Mouse (Mus musculus): ENCODE data around the gene Pga5. TPM values are rescaled to one million over a fixed set of nuclear protein-coding genes. Genes with fewer than 3 reads are reported as not detected.

The Pga5 gene
- polyA plus RNA-seq, 1 experiment from 2014 or later: not detected

DNA sequence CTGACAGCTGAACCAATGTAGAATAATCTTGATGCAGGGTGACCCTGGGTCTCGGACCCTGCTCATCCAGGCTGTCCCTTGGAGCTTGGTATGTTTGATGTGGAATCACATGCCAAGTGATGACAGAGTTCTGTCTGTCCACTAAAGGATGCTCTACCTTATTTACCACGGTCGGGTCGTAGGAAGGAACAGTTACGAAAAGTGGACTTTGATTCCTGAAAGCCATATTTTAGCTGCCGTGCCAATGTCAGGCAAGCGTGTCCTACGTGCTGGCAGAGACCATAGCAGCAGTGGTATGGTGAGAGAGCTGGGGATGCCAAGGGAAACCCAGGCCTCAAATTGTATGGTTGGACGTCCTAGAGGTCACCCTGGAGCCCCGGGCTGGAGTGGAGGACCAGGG is 35.7 kb upstream of the Pga5 start:
- H3K27me3 ChIP-seq (replicated peaks): no peaks in the 10 kb centered on the region
- 95% methylated on average over 10 of the region's 10 CpGs for WGBS
- no peak overlapping the region for H3K27ac ChIP-seq
- H3K4me3 ChIP-seq: no peak overlapping the region
- ATAC-seq (replicated peaks): no peak
- peaks cover 30% of the 10 kb centered on the region for H3K36me3 ChIP-seq (replicated peaks)
- H3K4me1 ChIP-seq: peaks cover 20% of the 10 kb centered on the region
- no peaks in the 10 kb centered on the region for H3K9me3 ChIP-seq
- no peak overlapping the region for H3K9ac ChIP-seq
- no peak overlapping the region for H3K4me2 ChIP-seq

DNA sequence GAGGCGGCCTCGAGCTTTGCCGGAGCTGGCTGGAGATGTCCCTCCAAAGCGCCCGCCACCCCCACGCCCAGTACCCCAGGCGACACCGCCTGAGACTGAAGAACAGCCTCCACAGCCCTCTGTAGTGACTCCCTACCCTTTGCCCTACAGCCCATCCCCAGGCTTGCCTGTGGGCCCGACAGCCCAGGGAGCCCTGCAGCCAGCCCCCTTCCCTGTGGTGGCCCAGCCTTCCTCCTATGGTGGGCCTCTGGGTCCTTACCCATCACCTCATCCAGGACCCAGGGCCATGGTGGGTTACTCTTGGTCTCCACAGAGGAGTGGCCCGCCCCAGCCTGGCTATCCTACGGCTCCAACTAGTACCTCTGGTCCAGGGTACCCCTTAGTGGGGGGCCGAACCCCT is 34.8 kb upstream of the Pga5 start:
- Histone ChIP-seq H3K27me3 (replicated peaks) (no peaks in the 10 kb centered on the region), H3K4me3 (no peak overlapping the region), H3K9ac (no peak overlapping the region), H3K4me1 (peaks cover 20% of the 10 kb centered on the region), H3K4me2 (no peak overlapping the region), H3K9me3 (no peaks in the 10 kb centered on the region), H3K36me3 (replicated peaks) (peaks cover 30% of the 10 kb centered on the region), H3K27ac (no peak overlapping the region)
- no peak for ATAC-seq (replicated peaks)
- WGBS: 99% methylated on average over 12 of the region's 12 CpGs

GRCm38 (mm10) chr19:10712194-10712593 is 34.3 kb upstream of the Pga5 start:
- H3K4me1 ChIP-seq: peaks cover 20% of the 10 kb centered on the region

GRCm38 (mm10) chr19:10710751-10711150 is 32.9 kb upstream of the Pga5 start:
- H3K9ac ChIP-seq: no peak overlapping the region; the same call in 1 of the 2 replicates
- H3K27me3 ChIP-seq (replicated peaks): no peaks in the 10 kb centered on the region
- 90% methylated on average over 4 of the region's 4 CpGs for WGBS
- ATAC-seq (replicated peaks): no peak
- H3K27ac ChIP-seq: peak overlapping the region; percentile 80; the same call in 1 of the 2 replicates
- H3K4me1 ChIP-seq: peaks cover 20% of the 10 kb centered on the region
- H3K9me3 ChIP-seq: no peaks in the 10 kb centered on the region
- peaks cover 30% of the 10 kb centered on the region for H3K36me3 ChIP-seq (replicated peaks)
- no peak overlapping the region for H3K4me2 ChIP-seq
- no peak overlapping the region for H3K4me3 ChIP-seq

More at GRCm38 (mm10) chr19:10712194-10712593, 34.3 kb upstream of the Pga5 start:
- 93% methylated on average over 7 of the region's 7 CpGs for WGBS
- Histone ChIP-seq H3K4me2 (no peak overlapping the region), H3K36me3 (replicated peaks) (peaks cover 30% of the 10 kb centered on the region), H3K27me3 (replicated peaks) (no peaks in the 10 kb centered on the region), H3K4me3 (no peak overlapping the region), H3K27ac (no peak overlapping the region), H3K9me3 (no peaks in the 10 kb centered on the region), H3K9ac (no peak overlapping the region)
- ATAC-seq (replicated peaks): no peak

GRCm38 (mm10) chr19:10710088-10710511 is 32.2 kb upstream of the Pga5 start:
- Histone ChIP-seq H3K27me3 (replicated peaks) (no peaks in the 10 kb centered on the region), H3K4me1 (peaks cover 24% of the 10 kb centered on the region), H3K4me2 (no peak overlapping the region), H3K36me3 (replicated peaks) (peaks cover 30% of the 10 kb centered on the region), H3K9me3 (no peaks in the 10 kb centered on the region), H3K9ac (no peak overlapping the region), H3K4me3 (no peak overlapping the region), H3K27ac (peak overlapping the region; percentile 80)
- ATAC-seq (replicated peaks): peak; percentile 38; the same call in 1 of the 2 replicates
- 62% methylated on average over 9 of the region's 9 CpGs for WGBS

GRCm38 (mm10) chr19:10709360-10710087 is 31.7 kb upstream of the Pga5 start:
- WGBS: 14% methylated on average over 8 of the region's 8 CpGs
- Histone ChIP-seq H3K27me3 (replicated peaks) (no peaks in the 10 kb centered on the region), H3K9ac (peak overlapping the region; percentile 12; the same call in 1 of the 2 replicates), H3K36me3 (replicated peaks) (peaks cover 30% of the 10 kb centered on the region), H3K27ac (peak overlapping the region; percentile 80), H3K4me3 (no peak overlapping the region), H3K4me1 (peaks cover 27% of the 10 kb centered on the region), H3K9me3 (no peaks in the 10 kb centered on the region), H3K4me2 (no peak overlapping the region)
- ATAC-seq (replicated peaks): peak; percentile 76

DNA sequence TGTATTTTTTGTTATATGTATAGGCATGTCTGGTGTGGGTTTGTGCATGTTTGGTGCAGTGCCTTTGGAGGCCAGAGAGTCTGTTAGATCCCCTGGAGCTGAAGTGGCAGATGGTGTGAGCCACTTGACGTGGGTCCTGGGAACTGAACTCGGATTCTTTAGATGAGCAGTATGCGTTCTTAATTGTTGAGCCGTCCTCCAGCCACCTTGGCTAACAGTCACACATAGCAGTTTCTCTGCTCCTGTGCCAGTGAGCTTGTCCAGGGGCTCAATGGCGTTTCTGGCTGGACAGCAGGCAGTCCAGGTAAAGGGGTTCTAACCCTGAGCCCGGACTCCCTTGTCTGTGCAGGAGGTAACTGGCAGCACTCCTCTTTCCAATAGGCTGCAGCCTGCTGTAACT is 31.0 kb upstream of the Pga5 start:
- Histone ChIP-seq H3K9me3 (no peaks in the 10 kb centered on the region), H3K4me3 (no peak overlapping the region), H3K4me1 (peaks cover 27% of the 10 kb centered on the region), H3K36me3 (replicated peaks) (peaks cover 30% of the 10 kb centered on the region), H3K4me2 (no peak overlapping the region), H3K27ac (peak overlapping the region; percentile 80; the same call in 1 of the 2 replicates), H3K27me3 (replicated peaks) (no peaks in the 10 kb centered on the region), H3K9ac (peak overlapping the region; percentile 12; the same call in 1 of the 2 replicates)
- ATAC-seq (replicated peaks): no peak
- WGBS: 53% methylated on average over 6 of the region's 6 CpGs

DNA sequence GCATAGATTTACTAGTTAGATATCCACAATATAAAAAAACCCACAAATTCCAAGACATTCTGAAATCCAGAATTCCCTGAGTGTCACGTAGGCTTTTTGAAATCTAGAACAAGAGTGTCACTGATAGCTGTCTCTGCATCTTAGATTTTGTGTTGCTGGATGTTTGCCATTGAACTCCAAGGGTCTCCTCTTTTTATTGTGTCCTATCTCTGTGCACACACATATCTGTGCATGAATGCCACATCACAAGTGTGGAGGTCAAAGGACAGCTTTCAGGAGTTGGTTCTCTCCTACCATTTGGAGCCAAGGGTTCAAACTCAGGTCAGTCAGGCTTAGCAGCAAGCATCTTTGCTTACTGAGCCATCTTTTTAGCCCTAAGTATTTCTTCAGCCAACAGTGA is 30.0 kb upstream of the Pga5 start:
- peaks cover 27% of the 10 kb centered on the region for H3K4me1 ChIP-seq
- H3K27ac ChIP-seq: no peak overlapping the region
- H3K9ac ChIP-seq: no peak overlapping the region
- WGBS: 88% methylated on average over 1 of the region's 1 CpGs
- peaks cover 22% of the 10 kb centered on the region for H3K36me3 ChIP-seq (replicated peaks)
- H3K9me3 ChIP-seq: no peaks in the 10 kb centered on the region
- no peaks in the 10 kb centered on the region for H3K27me3 ChIP-seq (replicated peaks)
- no peak overlapping the region for H3K4me3 ChIP-seq
- no peak for ATAC-seq (replicated peaks)
- H3K4me2 ChIP-seq: no peak overlapping the region

DNA sequence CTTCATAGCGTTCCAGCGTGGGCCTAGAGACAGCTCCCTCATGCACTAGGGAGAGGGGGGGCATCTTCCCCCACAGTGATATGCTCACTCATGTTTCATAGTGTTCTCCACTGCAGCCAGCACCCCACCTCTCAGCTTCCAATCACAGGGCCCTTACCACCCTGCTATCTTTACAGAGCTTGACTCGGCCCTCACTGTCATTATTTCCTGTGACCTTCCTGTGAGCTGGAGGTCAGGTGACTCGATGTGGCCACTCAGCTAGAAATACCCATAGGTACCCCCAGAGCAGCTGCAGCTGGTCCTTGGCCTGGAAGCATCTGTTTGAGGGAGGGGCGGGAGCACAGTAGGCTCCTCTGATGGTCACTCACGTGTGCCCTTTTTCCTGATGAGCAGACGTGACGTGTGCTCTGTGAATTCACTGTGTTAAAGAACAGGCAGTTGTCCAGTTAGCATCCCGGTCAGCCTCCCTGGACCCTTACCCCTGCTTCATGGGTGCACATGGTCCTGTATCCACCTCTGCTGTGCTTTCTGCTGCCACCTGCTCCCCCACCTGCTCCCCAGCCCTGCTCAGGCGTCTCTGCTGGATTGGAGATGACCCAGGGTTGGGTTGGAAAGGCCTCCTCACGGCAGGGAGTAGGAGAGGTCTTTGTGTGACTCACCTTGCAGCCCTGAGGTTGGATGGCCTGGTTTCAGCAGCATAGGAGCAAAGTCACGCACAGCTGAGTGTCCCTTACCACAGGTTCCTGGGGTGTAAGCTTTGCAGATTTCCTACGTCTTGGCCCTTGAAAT is 29.4 kb upstream of the Pga5 start:
- H3K36me3 ChIP-seq (replicated peaks): peaks cover 16% of the 10 kb centered on the region
- H3K4me1 ChIP-seq: peaks cover 27% of the 10 kb centered on the region
- H3K9me3 ChIP-seq: no peaks in the 10 kb centered on the region
- no peaks in the 10 kb centered on the region for H3K27me3 ChIP-seq (replicated peaks)
- H3K9ac ChIP-seq: no peak overlapping the region
- no peak overlapping the region for H3K4me2 ChIP-seq
- 80% methylated on average over 13 of the region's 13 CpGs for WGBS
- ATAC-seq (replicated peaks): no peak
- no peak overlapping the region for H3K4me3 ChIP-seq
- H3K27ac ChIP-seq: no peak overlapping the region

DNA sequence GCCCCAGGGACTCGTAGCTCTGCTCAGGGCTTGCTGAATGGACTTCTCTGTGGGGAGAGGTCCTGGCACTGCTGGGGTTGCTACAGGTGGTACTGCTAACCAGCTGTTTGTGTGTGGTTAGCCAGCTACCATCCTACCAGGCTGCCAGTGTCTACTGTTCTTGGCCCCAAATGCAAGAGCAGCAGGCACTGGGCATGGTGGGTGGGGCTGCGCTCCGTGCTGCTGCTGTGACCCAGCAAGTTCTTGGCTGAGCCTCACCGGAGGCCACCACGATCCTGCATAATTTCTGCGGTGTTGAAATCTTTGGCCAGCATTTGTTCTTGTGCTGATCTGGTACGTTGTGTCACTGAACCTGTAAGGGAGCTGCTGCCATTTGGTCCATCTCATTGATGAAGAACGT is 25.6 kb upstream of the Pga5 start:
- Histone ChIP-seq H3K36me3 (replicated peaks) (no peaks in the 10 kb centered on the region), H3K27me3 (replicated peaks) (no peaks in the 10 kb centered on the region), H3K9ac (no peak overlapping the region), H3K27ac (no peak overlapping the region), H3K9me3 (no peaks in the 10 kb centered on the region), H3K4me3 (no peak overlapping the region), H3K4me1 (peaks cover 33% of the 10 kb centered on the region), H3K4me2 (no peak overlapping the region)
- no peak for ATAC-seq (replicated peaks)
- 94% methylated on average over 8 of the region's 8 CpGs for WGBS

DNA sequence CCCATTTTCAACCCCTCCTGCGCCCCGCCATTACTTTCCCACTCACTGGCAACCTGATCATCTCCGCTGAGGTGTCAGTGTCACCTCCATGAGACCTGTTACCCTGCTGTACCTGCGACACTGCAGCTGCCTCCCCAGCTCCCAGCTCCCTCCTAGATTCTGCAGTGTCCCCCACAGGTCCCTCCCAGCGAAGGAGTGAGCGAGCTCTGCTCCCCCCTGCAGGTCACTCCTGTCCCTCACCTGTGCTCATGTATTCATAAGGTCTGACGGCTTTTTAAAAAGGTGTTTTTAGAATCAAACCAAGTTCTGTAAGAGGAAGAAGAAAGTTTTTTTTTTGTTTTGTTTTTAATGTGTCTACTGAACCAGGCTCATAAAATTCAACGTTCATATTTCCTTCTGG is 24.3 kb upstream of the Pga5 start:
- Histone ChIP-seq H3K27me3 (replicated peaks) (no peaks in the 10 kb centered on the region), H3K4me1 (peaks cover 47% of the 10 kb centered on the region), H3K4me3 (no peak overlapping the region), H3K36me3 (replicated peaks) (no peaks in the 10 kb centered on the region), H3K9ac (no peak overlapping the region), H3K9me3 (no peaks in the 10 kb centered on the region), H3K4me2 (no peak overlapping the region), H3K27ac (no peak overlapping the region)
- 86% methylated on average over 8 of the region's 8 CpGs for WGBS
- no peak for ATAC-seq (replicated peaks)

DNA sequence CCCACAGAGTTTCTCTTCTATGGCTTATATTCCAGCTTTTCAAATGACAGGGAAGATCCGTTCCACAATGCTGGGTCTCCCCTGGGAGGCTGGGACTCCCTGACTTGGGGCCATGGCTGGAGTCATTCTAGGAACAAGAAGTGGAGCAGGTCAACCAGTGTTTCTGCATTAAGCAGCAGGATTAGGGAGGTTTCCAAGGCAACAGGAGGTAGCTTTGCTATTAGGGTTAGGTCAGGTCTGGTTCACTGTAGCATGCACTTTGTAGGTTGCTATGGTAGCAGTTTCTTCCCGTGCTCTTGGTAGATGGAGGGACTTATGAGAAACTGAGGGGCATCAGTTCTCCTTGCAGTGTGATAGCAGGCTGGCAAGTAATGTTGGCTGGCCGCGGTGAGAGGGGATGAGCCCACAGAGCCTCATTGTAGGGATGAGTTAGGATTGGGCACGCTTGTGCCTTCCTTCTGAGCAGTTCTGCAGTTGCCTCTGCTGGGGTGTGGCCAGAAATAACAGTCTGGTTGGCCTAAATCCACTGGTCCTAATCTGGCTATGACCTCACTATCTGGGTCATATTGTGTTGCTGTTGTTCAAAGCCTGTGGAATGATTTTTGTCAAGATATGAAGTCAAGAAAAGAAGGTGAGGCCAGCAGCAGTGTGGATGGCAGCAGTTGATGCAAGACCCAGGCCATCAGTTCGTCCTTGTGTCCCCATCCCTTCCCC is 23.3 kb upstream of the Pga5 start:
- Histone ChIP-seq H3K4me3 (no peak overlapping the region), H3K9ac (no peak overlapping the region), H3K36me3 (replicated peaks) (no peaks in the 10 kb centered on the region), H3K9me3 (no peaks in the 10 kb centered on the region), H3K27me3 (replicated peaks) (no peaks in the 10 kb centered on the region), H3K4me1 (peaks cover 54% of the 10 kb centered on the region), H3K4me2 (no peak overlapping the region), H3K27ac (no peak overlapping the region)
- ATAC-seq (replicated peaks): no peak
- WGBS: 33% methylated on average over 6 of the region's 6 CpGs
